Mouse (Mus musculus): ENCODE data around the gene Sncg. TPM values are rescaled to one million over a fixed set of nuclear protein-coding genes. Genes with fewer than 3 reads are reported as not detected.

The Sncg gene
- polyA plus RNA-seq, 1 experiment from 2014 or later, result 76.8 TPM

- Histone ChIP-seq H3K27me3 (replicated peaks; ENCODE audit: control insufficient read depth, insufficient read depth, low read length) (no peaks in the 10 kb centered on the region), H3K9me3 (ENCODE audit: control insufficient read depth, low read length) (no peaks in the 10 kb centered on the region), H3K27ac (replicated peaks; ENCODE audit: low read depth, low read length) (no peak overlapping the region), H3K4me1 (ENCODE audit: control insufficient read depth, insufficient read depth, low read length) (peaks cover 3% of the 10 kb centered on the region; the same call in 1 of the 2 replicates), H3K4me3 (ENCODE audit: low read depth, low read length) (no peak overlapping the region), H3K9ac (ENCODE audit: low read depth, low read length) (no peak overlapping the region), H3K36me3 (ENCODE audit: control insufficient read depth, insufficient read depth, low read length) (peaks cover 67% of the 10 kb centered on the region), H3K4me2 (ENCODE audit: low read depth, low read length) (no peak overlapping the region)
- no peak for DNase-seq (ENCODE audit: low spot score)
- ATAC-seq (ENCODE audit: low read depth), result no peak
- WGBS, result 98% methylated on average over 5 of the region's 5 CpGs
Measured at GRCm38 (mm10) chr14:34323576-34324085, 51.0 kb downstream of the Sncg start.

Other genes with a start within 250 kb of the Sncg start
- 0.26 TPM in 1 of 2 replicates, not detected in the other for gene Npy4r, start 222.3 kb downstream of the Sncg start, polyA plus RNA-seq (2014; fragmentation: Nextera tagmentation; extraction: Ambion mirVana)
- gene Gprin2, start 173.1 kb downstream of the Sncg start, polyA plus RNA-seq (2014; fragmentation: Nextera tagmentation; extraction: Ambion mirVana), result 0.84 and 1.1 TPM in 2 replicates
- 0.25 and 0.60 TPM in 2 replicates for gene Syt15, start 155.2 kb downstream of the Sncg start, polyA plus RNA-seq (2014; fragmentation: Nextera tagmentation; extraction: Ambion mirVana)
- gene Shld2, start 64.3 kb downstream of the Sncg start, polyA plus RNA-seq (2014; fragmentation: Nextera tagmentation; extraction: Ambion mirVana), result 9.8 and 13.5 TPM in 2 replicates
- gene Glud1, start 64.1 kb downstream of the Sncg start, polyA plus RNA-seq (2014; fragmentation: Nextera tagmentation; extraction: Ambion mirVana), result 72.7 and 78.6 TPM in 2 replicates
- 13.0 and 40.1 TPM in 2 replicates for gene Fam25c, start 19.4 kb downstream of the Sncg start, polyA plus RNA-seq (2014; fragmentation: Nextera tagmentation; extraction: Ambion mirVana)
- gene Mmrn2, start 676 bp upstream of the Sncg start, polyA plus RNA-seq (2014; fragmentation: Nextera tagmentation; extraction: Ambion mirVana), result 8.2 and 8.6 TPM in 2 replicates
- gene Bmpr1a, start 128.6 kb upstream of the Sncg start, polyA plus RNA-seq (2014; fragmentation: Nextera tagmentation; extraction: Ambion mirVana), result 65.0 and 68.7 TPM in 2 replicates
- gene 9230112D13Rik, start 148.0 kb upstream of the Sncg start, polyA plus RNA-seq (2014; fragmentation: Nextera tagmentation; extraction: Ambion mirVana), result not detected in 2 replicates
- gene Ldb3, start 213.9 kb upstream of the Sncg start, polyA plus RNA-seq (2014; fragmentation: Nextera tagmentation; extraction: Ambion mirVana), result 58.3 and 86.4 TPM in 2 replicates
- gene Opn4, start 225.4 kb upstream of the Sncg start, polyA plus RNA-seq (2014; fragmentation: Nextera tagmentation; extraction: Ambion mirVana), result 0.77 and 1.00 TPM in 2 replicates